Mouse (Mus musculus) ES-E14 (cell line): Measurements from ENCODE around the gene Pola1. TPM values are rescaled to one million over a fixed set of nuclear protein-coding genes. Genes with fewer than 3 reads are reported as not detected.

Source experiments
- DNase-seq: peaks from one replicate; pipeline ENCODE4 v3.0.0-alpha.2; 2013; ENCODE audit warnings: low read depth, low spot score
- H3K27ac ChIP-seq: 2 replicates; pipeline ENCODE4 v1.5.1; 2012; ENCODE audit warnings: low read depth, mild to moderate bottlenecking, low read length, moderate library complexity, mixed read lengths; ENCODE audit not compliant: poor library complexity, insufficient read depth, severe bottlenecking
- H3K36me3 ChIP-seq: 2 replicates; pipeline ENCODE4 v1.6.1; 2012; ENCODE audit warnings: mild to moderate bottlenecking, low read length, moderate library complexity, mixed read lengths; ENCODE audit not compliant: control insufficient read depth, poor library complexity, insufficient read depth, severe bottlenecking
- H3K4me1 ChIP-seq, 2 experiments: fragments of 150-350 bp in 1 of 2; sonication (generic) in 1 of 2; 2 replicates each; pipeline ENCODE4 v1.6.1; 2012; ENCODE audit warnings: low read length in 2 of 2, mild to moderate bottlenecking in 1 of 2, mixed read lengths in 1 of 2; ENCODE audit not compliant: control insufficient read depth in 2 of 2, insufficient read depth in 2 of 2, poor library complexity in 1 of 2
- H3K4me3 ChIP-seq, 2 experiments: fragments of 150-350 bp in 1 of 2; sonication (generic) in 1 of 2; 2 replicates each; pipeline ENCODE4 v1.5.1; 2012; ENCODE audit warnings: low read length in 2 of 2, low read depth in 1 of 2, mild to moderate bottlenecking in 1 of 2, mixed read lengths in 1 of 2; ENCODE audit not compliant: insufficient read depth in 1 of 2, poor library complexity in 1 of 2, severe bottlenecking in 1 of 2
- H3K9ac ChIP-seq: 2 replicates; pipeline ENCODE4 v1.6.1; 2012; ENCODE audit warnings: low read depth, mild to moderate bottlenecking, low read length, mixed read lengths; ENCODE audit not compliant: poor library complexity, insufficient read depth, severe bottlenecking
- H3K9me3 ChIP-seq: fragments of 150-350 bp; sonication (generic); 2 replicates; pipeline ENCODE4 v1.6.1; 2012; ENCODE audit warnings: low read depth, mild to moderate bottlenecking, low read length; ENCODE audit not compliant: control insufficient read depth, insufficient read depth
- CHD2 ChIP-seq: IDR thresholded peaks from 2 replicates; pipeline ENCODE4 v1.6.1; 2014; ENCODE audit warnings: mild to moderate bottlenecking, low read depth, low read length, inconsistent platforms
- HCFC1 ChIP-seq: IDR thresholded peaks from 2 replicates; pipeline ENCODE4 v1.6.1; 2012; ENCODE audit warnings: low read length, inconsistent platforms, borderline replicate concordance; ENCODE audit not compliant: insufficient read depth
- MAFK ChIP-seq: IDR thresholded peaks from 2 replicates; pipeline ENCODE4 v1.6.1; 2014; ENCODE audit warnings: mild to moderate bottlenecking, low read depth, low read length, inconsistent platforms; ENCODE audit not compliant: insufficient read depth
- ZC3H11A ChIP-seq: IDR thresholded peaks from 2 replicates; pipeline ENCODE4 v1.6.1; 2012; ENCODE audit warnings: low read depth, mild to moderate bottlenecking, inconsistent platforms, low read length, borderline replicate concordance
- ZNF384 ChIP-seq: IDR thresholded peaks from 2 replicates; pipeline ENCODE4 v1.6.1; 2012; ENCODE audit warnings: low read depth, low read length, inconsistent platforms
- in situ Hi-C, 2 experiments: fragments of 600-800 bp; cut with MboI; formaldehyde crosslinking; loops; one replicate each; pipeline ENCODE4 v1.15.1; 2025; ENCODE audit warnings: low sequenced_read_pairs in 2 of 2, inconsistent platforms in 1 of 2; ENCODE audit not compliant: unreplicated experiment in 2 of 2
- total RNA-seq: library from RNA; depleted of rRNA; stranded (reverse); fragments of 300-350 nt; gene quantifications from 2 replicates; pipeline ENCODE4 v1.2.3, GENCODE M21; 2012

The Pola1 gene
- total RNA-seq, 1 experiment: 40.3 TPM

GRCm38 (mm10) chrX:93301798-93302197 is 330.2 kb downstream of the Pola1 start:
- no peak for DNase-seq
- no peaks in the 10 kb centered on the region for H3K4me1 ChIP-seq
- in situ Hi-C loops: no loop called here

GRCm38 (mm10) chrX:93300183-93300815 is 331.7 kb downstream of the Pola1 start:
- Histone ChIP-seq H3K4me1 (no peaks in the 10 kb centered on the region), H3K36me3 (no peaks in the 10 kb centered on the region), H3K9ac (no peak overlapping the region), H3K4me3 (no peak overlapping the region), H3K27ac (no peak overlapping the region), H3K9me3 (no peaks in the 10 kb centered on the region)
- TF ChIP-seq ZNF384: no peak
- no peak for TF ChIP-seq HCFC1
- no peak for TF ChIP-seq MAFK
- TF ChIP-seq CHD2: no peak
- no peak for TF ChIP-seq ZC3H11A
- in situ Hi-C loops: no loop called here
- no peak for DNase-seq

More at GRCm38 (mm10) chrX:93301798-93302197, 330.2 kb downstream of the Pola1 start:
- H3K4me3 ChIP-seq: no peak overlapping the region
- no peak overlapping the region for H3K27ac ChIP-seq
- TF ChIP-seq ZNF384 (no peak), HCFC1 (no peak), ZC3H11A (no peak), MAFK (no peak), CHD2 (no peak)
- no peaks in the 10 kb centered on the region for H3K36me3 ChIP-seq
- no peaks in the 10 kb centered on the region for H3K9me3 ChIP-seq
- no peak overlapping the region for H3K9ac ChIP-seq

- H3K27ac ChIP-seq: no peak overlapping the region
- no peaks in the 10 kb centered on the region for H3K4me1 ChIP-seq
- H3K9ac ChIP-seq: no peak overlapping the region
- no peak for DNase-seq
- in situ Hi-C loops: no loop called here
- H3K9me3 ChIP-seq: no peaks in the 10 kb centered on the region
- TF ChIP-seq CHD2: no peak
- no peak for TF ChIP-seq ZC3H11A
- no peak for TF ChIP-seq ZNF384
- TF ChIP-seq HCFC1: no peak
- no peak for TF ChIP-seq MAFK
- H3K4me3 ChIP-seq: peak overlapping the region in 1 of 2 experiments; percentile 45; a peak in 1 of 4 replicates
- no peaks in the 10 kb centered on the region for H3K36me3 ChIP-seq
Observed at GRCm38 (mm10) chrX:93299771-93300170, 332.2 kb downstream of the Pola1 start.

GRCm38 (mm10) chrX:93299046-93299626 is 332.8 kb downstream of the Pola1 start:
- H3K27ac ChIP-seq: no peak overlapping the region
- no peaks in the 10 kb centered on the region for H3K36me3 ChIP-seq
- no peaks in the 10 kb centered on the region for H3K9me3 ChIP-seq
- DNase-seq: no peak
- H3K4me1 ChIP-seq: no peaks in the 10 kb centered on the region
- in situ Hi-C loops: no loop called here
- 0 out of 2 replicates have a peak overlapping the region, but pooled peaks have one; percentile 38 for H3K9ac ChIP-seq
- no peak for TF ChIP-seq MAFK
- TF ChIP-seq CHD2: no peak
- TF ChIP-seq ZNF384: no peak
- peak overlapping the region; percentile 33 to 45; a peak in 3 of 4 replicates for H3K4me3 ChIP-seq
